Mouse (Mus musculus): Measurements from ENCODE around the gene Gtpbp10.

Gtpbp10 gene

GRCm38 (mm10) chr5:5559079-5559740 is at the start of gene Gtpbp10:
Gtpbp10 (minus strand) TSS chr5:5559538.
- peak; percentile 94 to 96 for DNase-seq

GRCm38 (mm10) chr5:5587686-5588085 is 28.3 kb upstream of the Gtpbp10 start:
- no peak for DNase-seq

GRCm38 (mm10) chr5:5573749-5574317 is 14.5 kb upstream of the Gtpbp10 start, which contains the start of gene Gm8773:
Gm8773 (plus strand) TSS chr5:5573799.
- peak; percentile 41 to 44 for DNase-seq

- no peak for DNase-seq
These were observed 3.1 kb upstream of the Gtpbp10 start for GRCm38 (mm10) chr5:5562435-5562834.

DNA sequence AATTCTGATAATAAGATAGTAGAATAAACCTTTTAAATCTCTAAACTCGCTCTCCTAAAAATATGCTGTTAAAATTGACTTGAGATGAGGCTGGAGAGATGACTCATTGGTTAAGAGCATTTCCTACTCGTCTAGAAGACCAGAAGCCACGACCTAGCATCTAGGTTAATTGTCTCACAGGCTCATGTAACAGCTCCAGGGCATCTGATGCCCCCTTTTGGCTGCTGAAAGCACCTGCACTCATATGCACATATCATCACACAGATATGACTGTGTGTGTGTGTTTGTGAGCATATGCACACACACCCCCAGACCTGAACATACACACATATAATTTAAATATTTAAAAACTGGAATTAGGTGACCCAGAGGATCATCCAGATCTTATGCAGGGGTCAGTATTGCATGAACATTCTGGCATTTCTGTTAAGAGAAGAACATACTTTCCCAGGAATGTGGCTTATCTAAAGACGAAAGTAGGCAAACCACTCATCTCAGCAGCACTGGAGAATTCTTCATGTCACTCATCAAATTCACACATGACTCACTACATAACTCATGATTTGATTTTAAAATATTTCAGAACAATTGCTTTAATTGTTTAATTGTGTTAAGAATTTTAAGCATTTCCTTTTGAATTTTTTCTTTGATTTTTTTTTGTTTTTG is 1.8 kb upstream of the Gtpbp10 start:
- DNase-seq = no peak

- peak in 1 of 2 experiments; percentile 5 for DNase-seq
These were observed 460 bp upstream of the Gtpbp10 start for GRCm38 (mm10) chr5:5559798-5560197.

GRCm38 (mm10) chr5:5551110-5551509 is 8.2 kb downstream of the Gtpbp10 start:
- DNase-seq = no peak

DNA sequence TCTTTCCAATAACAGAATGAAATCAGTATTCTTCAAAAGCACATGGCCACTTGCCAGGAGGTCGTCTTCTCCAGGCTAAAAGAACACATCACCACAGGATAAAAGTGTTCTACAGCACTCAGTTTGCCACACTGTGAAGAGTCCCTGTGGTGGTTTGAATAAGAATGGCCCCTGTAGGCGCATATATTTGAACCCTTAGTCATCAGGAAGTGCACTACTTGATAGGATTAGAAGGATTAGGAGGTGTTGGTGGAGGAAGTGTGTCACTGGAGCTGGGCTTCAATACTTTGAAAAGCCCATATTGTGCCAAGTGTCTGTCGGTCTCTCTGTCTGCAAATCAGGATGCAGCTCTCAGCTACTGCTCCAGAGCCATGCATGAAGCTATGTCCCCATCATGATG is 19.0 kb downstream of the Gtpbp10 start:
- no peak for DNase-seq

DNA sequence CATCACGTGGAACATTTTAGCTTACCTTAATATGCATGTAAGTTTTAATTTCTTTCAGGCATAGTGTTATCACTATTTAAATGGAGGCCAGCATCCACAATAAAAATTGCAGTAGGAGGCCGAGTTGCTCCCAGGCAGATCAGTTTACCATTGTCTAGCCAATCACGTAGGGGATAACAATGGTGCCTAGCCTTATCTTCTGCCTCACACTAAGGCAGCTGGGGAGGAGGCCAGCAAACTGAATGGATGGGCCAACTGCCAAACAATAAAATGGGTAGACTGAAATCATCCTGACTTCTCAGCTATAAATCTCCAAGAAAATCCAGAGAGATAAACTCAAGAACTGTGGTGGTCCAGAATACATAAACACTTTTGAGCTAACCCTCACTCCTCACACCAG is 19.6 kb downstream of the Gtpbp10 start:
- no peak for DNase-seq

GRCm38 (mm10) chr5:5536131-5536530 is 23.2 kb downstream of the Gtpbp10 start:
- no peak for DNase-seq

GRCm38 (mm10) chr5:5533656-5534420 is 25.5 kb downstream of the Gtpbp10 start:
- no peak for DNase-seq

DNA sequence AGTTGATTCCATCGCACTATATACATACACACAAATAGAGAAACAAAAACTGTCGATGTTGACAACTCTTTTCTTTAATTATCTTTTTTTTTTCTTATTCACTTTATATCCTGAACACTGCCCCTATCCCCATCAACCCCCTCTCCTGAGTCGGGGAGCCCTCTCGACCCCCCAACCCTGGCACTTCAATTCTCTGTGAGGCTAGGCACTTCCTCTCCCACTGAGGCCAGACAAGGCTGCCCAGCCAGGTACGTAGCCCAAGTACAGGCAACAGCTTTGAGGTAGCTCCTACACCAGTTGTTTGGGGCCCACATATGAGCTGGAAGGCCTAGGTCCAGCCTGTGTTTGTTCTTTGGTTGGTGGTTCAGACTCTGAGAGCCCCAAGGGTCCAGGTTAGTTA is 43.9 kb downstream of the Gtpbp10 start:
- no peak for DNase-seq

GRCm38 (mm10) chr5:5514196-5515076 is 44.9 kb downstream of the Gtpbp10 start, which contains the start of gene Cldn12:
Cldn12 (minus strand) TSS chr5:5514958.
- peak; percentile 98 to 99 for DNase-seq

- no peak for DNase-seq
These were observed 47.9 kb downstream of the Gtpbp10 start for GRCm38 (mm10) chr5:5511401-5511800.

DNA sequence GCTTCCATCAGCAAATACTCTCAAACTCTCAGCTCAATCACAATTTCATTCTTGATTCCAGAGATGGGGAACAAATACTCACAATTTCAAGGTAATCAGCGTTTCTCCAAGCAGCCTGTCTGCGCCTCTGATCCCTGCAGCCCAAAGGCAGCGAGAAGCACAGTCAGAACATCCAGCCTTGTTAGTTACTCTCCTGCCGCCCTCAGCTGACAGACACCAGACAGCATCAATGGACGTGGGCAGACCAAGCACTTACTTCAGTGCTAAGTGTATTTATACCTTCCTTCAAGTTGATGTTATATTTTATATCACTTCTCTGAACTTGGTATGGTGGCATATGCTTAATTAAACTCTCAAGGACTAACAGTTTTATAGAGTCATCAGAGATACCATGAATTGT is 48.3 kb downstream of the Gtpbp10 start:
- DNase-seq = no peak

- peak; percentile 43 to 63 for DNase-seq
These were observed 48.9 kb downstream of the Gtpbp10 start for GRCm38 (mm10) chr5:5510304-5510887.

DNA sequence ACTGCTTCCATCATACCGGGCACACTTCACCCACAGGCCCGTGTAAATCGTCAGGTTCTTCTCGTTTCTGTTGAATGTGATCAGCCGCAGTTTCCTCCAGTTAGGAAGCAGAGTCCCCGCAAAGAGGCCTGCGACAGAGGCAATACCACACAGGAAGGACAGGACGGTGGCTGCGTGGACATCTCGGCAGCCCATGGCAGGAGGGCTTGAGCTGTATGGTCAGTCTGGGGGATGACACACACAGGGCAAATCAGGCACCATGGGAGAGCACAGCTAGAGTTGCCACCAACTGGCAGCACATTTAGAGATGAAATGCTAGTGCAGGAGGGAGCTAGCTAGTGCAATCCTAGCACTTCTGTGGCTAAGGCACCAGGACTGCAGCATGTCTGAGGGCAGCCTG is 51.1 kb downstream of the Gtpbp10 start:
- DNase-seq = peak in 1 of 2 experiments; percentile 46

GRCm38 (mm10) chr5:5507701-5508225 is 51.6 kb downstream of the Gtpbp10 start:
- peak; percentile 90 to 94 for DNase-seq

- peak in 1 of 2 experiments; percentile 43 for DNase-seq
These were observed 54.9 kb downstream of the Gtpbp10 start for GRCm38 (mm10) chr5:5504456-5504855.

GRCm38 (mm10) chr5:5503381-5503780 is 56.0 kb downstream of the Gtpbp10 start:
- DNase-seq = peak in 1 of 2 experiments; percentile 25

GRCm38 (mm10) chr5:5501583-5501982 is 57.8 kb downstream of the Gtpbp10 start:
- DNase-seq = no peak

Measured in cerebellum, postnatal 25 days (tissue).